Mouse (Mus musculus): ENCODE data around the gene Slamf1.
"Not testable (repeated sequence)": the region's sequence is repeated elsewhere in the genome, so short reads cannot be mapped to it uniquely, and the experiment has no call there.

The Slamf1 gene

DNA sequence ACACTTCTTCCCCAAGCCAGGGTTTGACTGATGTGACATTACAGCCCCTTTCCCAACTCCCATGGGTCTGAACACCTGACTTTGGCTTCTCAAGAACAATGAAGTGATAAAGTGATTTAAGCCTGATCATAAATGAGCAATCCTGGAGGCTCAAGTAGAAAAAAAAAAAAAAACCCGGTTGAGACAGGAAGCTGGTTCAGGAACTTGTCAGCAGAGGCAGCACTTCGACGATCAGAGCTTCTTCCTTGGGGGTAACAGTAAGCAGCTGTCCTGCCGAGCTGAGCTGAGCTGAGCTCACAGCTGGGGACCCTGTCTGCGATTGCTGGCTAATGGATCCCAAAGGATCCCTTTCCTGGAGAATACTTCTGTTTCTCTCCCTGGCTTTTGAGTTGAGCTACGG is at the start of gene Slamf1:
TSS of gene Slamf1 (plus strand) at position 230 of the 400 bp plus-strand sequence.
- DNase-seq, result no peak

DNA sequence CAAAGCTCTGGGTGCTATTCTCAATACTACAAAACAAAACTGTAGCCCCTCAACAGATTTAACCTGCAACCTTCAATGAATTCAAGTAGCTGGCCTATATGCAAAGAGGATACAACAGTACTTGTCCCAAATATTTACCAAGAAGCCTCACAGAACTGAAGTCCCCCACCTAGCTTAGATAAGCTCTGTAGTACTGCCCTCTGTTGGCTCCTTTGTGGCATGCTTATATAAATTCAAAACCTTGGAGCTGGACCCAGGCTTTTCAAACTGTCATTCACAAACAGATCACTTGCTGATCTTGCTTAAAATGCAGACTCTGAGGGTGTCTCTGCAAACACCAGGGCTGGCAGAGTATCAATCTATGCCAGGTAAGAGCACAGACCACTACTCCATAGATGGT is 35.7 kb upstream of the Slamf1 start:
- no peak for DNase-seq

DNA sequence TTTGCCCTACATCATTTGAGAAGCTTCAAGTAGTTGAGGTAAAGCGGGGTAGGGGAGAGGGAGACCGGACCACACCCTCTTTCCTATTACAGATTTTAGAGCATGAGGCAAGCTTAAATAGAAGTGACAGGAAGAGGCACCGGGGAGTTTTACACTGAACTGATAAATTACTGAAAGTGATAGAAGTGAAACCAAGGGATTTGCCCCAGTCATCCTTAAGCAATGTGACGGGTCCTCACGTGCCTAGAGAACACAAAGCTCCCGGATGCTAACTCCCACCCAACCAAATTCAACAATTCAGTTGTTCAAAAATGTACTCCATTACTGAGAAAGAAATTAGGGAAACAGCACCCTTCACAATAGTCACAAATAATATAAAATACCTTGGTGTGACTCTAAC is 32.0 kb upstream of the Slamf1 start:
- no peak for DNase-seq

DNA sequence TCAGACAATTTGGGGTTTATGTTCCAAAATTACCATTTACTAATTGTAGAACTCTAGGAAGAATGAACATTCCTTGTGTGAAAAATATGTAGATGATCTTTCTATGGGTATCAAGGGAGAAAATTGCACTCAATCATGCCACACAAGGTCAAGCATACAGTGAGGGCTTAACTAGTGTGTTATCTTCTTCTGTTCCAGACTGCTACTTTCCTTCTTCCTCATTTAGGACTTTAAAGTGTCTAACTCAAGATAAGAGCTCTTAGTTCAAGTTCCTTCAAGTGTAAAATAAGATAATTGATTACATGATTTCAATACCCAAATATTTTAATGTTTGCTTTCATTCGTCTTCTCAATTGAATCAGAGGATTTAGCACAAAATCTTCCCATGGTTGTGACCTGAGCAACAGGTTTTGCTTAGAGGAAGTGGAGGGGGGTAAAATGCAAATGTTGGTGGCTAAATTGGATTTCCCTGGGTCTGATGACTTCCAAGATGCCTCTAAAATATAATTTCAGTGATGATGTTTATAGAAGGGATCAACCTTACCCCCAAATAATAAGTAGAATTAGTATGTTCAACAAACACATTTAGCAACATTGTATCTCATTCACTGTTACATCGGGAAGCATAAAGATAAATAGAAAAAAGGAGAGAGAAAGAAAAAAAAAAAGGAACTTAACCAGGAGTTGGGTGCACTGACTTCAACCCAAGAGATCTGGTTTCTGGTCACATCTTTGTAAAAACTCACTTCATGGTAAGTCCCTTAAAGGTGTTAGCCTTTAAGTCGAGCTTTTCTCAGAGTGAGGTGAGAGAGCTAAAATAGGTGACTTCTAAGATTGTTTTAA is 18.6 kb upstream of the Slamf1 start:
- no peak for DNase-seq

DNA sequence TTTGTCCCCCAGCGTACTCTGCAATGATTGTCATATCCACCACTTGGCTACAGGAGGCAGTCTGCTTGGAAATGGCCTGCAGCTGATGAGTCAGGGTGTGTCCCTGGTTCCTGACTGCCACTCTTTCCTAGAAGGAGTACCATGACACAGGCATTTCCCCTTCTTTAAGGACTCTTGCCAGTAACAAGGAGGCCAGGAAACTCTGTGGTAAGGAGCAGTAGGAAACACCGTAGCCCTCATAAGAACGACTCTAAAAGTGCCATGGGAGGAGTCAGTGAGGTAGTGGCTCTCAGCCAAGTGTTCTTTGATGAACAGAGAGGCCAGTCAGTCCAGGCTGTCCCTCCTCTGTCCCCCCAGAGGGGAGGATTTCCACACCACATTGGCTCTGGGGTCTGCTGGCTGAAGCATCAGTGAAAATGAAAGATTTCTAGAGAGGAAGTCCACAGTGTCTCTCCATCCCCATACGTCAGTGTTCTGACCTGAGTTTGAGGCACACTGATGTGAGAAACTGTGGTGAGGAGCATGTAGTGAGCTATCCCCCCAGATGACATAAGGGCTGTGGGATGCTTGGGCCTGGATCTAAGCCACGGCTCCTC is 5.0 kb upstream of the Slamf1 start:
- DNase-seq, result no peak

DNA sequence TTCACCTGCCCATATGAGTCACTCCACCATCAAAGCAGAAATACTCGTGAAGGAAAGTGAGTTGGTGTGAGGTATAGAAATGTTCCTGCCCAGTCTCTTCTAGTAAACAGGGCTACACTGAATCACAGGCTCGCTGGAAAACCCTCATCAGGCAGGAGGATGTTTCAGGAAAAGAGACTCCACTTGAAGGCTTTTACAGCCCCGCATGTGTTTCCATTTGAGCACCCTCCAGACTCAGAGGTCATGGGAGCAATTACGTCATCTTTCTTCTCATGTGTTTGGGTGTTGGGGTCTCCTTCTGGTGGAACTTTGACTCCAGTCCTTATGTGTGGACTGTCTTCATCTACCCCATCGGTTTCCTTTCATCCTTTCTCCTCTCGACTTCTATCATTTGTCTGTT is 4.1 kb downstream of the Slamf1 start:
- no peak for DNase-seq

DNA sequence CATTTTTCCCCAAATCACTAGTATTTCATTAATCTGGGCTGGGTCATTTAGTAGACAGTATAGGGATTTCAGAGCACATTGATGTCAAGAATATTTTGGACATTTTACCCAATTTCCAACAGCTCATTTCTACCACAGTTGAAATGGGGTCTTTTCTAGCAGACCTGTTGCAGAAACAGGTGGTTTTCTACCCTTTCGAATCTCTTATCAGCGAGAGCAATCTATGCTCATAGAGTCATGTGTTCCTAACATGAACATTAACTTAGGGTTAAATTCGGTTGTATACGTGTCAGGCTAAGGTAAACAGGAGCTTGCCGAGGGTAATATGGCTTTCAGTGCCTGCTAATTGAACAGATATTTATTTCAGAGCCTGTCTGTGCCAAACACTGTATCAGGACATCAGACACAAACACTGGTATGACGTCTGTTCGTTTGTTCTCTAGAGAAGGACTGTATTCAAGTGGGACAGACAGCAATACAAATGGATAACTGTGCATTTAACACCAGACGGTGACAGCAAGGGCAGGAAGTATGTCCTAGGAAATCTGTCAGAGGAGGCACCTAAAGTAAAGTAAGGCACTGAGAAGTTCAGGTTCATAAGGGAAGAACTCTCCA is 5.3 kb downstream of the Slamf1 start:
- no peak for DNase-seq

DNA sequence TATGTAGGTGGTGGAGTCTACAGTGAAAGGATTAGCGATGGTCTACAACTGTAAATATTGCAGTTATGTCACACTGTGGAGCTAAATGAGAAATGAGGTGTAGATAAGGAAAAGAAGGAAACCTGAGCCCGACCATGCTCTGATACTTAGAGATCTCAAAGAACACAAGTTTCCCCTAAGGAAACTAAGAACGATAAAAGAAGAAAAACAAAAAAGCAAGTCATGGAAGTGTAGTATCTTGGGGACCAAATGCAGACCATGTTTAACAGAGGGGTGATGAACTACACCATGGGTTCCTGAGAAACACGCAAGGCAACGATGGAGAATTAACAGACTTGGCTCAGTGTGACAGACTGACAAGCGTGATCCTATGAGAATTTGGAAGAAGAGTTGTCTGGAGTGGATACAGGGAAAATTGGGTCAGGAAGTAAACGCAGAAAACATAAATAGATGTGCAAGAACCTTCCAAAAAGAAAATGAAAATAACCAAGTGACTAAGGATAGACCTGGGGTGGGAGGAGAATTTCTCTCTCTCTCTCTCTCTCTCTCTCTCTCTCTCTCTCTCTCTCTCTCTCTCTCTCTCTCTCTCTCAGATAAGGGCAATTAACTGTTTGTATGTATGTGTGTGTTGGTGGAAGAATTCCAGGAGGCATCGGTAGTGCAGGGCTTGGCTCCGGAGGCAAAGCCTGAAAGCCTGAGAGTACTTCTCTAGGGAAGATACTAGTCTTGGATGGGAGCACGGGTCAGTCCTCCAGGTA is 6.5 kb downstream of the Slamf1 start:
- DNase-seq, result no peak

DNA sequence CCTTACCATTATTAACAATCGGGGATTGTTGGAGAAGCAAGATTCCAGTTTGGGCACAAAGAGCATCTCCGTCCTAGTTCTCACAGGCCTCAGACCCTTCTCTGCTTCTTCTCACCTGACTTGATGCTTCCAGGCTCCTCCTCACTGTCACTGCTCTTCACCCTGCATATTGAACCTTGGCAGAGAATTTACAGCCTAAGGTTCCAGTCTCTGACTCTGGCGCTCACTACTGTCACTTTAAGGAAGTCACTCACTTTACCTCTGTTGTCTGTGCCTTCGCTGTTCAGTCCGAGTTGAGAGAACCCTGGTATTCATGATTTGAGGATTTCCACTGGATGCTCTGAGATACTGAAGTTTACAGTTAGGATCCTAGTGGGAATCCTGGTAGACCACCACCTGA is 7.3 kb downstream of the Slamf1 start:
- DNase-seq, result no peak

DNA sequence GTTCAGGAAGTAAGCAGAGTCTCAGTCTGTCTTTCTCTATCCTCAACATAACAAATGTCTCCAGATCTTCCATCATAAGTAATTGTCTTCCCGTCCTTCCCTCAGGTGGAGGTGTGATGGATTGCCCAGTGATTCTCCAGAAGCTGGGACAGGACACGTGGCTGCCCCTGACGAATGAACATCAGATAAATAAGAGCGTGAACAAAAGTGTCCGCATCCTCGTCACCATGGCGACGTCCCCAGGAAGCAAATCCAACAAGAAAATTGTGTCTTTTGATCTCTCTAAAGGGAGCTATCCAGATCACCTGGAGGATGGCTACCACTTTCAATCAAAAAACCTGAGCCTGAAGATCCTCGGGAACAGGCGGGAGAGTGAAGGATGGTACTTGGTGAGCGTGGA is 7.8 kb downstream of the Slamf1 start:
- no peak for DNase-seq

DNA sequence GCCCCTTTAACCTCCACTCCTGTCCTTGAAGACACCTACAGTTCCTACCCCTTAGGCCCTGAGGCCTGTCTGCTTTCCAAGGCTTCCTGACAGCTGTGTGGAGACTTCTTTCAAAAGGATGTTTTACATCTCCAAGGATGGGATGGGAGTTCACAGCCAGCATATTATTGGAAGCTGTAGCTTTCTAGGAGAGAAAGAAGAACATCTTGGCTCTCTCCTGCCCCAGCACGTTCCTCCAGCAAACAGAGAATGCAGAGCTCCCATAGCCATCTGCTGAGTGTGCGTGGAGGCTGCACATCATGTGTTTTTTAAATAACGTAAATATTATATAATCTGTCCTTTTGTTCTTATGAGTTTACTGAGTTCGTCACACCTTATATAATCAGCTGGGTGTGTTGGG is 8.9 kb downstream of the Slamf1 start:
- DNase-seq, result no peak

DNA sequence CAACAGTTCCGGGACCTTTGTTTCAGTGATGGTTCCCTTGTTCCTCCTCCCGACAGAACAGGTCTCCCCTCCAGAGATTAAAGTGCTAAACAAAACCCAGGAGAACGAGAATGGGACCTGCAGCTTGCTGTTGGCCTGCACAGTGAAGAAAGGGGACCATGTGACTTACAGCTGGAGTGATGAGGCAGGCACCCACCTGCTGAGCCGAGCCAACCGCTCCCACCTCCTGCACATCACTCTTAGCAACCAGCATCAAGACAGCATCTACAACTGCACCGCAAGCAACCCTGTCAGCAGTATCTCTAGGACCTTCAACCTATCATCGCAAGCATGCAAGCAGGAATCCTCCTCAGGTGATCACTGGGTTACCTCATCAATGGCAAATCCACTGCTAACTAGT is 10.1 kb downstream of the Slamf1 start:
- DNase-seq, result no peak

DNA sequence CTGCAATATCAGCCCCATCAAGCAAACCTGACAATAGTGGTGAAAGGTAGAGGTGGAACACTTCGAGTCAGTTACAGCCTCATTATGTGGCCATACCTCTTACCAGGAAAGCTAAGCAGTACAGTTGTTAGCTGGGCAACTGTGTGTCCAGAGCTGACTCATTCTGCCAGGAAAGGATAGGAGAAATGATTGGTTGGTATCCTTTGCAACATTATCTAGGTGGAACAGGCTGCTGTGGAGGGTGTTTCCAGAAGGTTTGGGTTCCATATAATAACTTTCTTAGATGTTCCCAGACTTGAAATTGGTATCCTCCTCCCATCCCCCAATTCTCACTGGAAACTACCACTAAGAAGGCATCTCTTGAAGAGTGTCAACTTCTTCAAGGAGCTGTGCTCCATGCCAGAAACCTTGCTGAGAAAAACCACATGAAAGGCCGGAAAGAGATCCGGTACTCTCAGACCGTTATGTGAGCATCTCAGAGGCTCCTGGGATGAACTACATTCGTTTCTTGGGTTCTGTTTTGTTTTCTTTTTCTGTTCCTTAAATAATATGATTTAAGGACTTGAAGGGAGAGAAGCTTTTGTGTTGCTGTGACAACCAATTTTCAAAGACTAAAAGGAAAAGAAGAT is 15.5 kb downstream of the Slamf1 start:
- no peak for DNase-seq

DNA sequence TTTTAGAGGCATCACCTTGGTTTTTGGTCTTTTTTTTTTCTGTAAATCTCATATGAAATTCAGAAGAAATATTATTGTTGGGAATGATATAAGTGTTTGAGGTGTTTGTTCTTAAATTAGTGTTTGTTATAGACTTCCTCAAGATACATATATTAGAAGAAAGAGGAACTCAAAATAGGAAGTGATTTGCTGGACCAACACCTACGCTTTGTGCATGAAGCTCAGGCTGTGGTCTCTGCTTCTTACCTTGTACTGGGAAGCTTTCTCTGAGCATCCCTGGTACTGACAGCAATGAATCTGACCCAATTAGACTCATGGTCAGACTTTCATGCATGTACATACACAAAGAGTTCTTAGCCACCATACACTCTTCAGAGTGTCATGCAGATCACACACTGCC is 18.9 kb downstream of the Slamf1 start:
- DNase-seq, result no peak

DNA sequence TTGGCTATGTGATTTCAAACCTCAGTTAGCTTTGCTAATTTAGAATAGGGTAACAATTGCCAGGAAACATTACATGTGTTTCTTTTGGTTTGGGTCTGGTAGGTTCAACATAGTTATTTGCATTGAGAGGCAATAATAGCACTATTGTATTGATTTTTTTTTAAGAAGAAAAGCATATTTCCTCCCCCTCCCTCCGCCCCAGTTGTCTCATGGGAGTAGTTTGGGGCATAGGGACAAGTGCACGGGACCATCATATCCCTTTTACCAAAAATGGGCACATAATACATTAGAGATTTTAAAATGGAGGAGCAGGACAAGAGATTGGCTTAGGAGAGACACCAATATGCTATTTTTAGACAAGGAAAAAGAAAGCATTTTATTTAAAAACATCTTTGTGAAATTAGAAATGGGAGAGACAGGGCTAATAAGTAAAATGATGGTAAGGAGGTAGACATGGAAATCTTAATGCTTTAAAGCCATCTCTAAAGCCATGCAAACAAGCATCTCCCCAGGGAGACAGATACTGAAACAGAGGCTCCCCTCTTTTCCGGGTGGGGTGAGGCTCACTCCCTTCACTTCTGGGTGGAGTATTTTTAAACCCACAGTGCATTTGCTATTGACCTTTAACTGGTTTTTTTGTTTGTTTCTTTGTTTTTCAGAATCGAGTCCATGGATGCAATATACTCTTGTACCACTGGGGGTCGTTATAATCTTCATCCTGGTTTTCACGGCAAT is 20.5 kb downstream of the Slamf1 start:
- DNase-seq, result no peak

DNA sequence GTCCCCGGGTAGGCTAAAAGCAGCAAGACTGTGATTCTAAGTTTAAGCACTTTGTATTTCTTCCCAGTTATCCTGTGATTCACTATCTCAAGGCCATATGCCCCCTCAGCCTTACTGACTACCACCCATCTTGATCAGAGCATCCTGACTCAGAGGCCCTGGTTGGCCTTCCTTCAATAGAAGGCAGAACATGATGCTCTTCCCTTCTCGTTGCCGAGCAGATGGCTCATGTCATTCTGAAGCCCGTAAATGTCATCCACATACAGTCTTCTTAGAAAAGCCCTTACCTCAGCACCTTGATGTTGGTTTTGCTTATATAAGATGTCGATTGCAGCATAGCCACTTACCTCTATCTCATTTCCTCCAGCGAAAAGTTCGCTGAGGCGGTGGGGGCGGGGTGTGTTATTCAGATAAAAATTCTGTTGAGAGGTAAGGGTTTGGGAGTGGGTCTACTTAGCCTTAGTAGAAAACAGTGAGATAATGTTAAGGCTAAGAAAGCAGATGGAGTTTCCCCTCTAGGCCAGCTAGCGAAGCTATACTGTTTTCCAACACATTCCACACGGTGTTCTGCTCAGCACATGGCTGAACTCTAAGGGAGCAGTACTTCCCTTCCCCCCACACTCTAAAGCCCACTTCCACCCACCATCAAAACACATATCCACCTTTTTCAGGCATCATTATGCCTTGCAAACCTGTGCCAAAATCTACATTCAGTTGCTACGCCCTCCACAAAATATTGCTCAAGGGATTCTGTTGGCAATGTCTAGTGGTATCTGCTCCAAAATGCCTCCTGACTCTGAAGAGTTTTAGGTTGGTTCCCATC is 21.7 kb downstream of the Slamf1 start:
- DNase-seq, result no peak

DNA sequence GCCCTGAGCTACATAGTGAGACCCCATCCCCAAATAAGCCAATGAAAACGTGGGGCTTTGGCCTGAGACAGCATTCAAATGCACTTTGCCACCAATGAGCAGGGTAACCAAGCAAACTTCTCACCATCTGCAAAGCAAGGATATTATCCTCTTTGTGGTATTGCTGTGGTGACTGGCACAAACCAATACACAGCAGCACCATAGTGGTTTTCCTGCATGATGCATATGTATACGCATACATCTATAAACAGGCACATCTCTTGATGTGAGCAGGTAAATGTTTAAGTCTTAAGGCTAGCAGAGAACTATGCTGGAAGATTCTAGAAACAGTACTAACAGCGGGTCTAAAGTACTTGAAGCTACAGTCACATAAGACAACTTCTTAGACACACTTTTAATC is 22.5 kb downstream of the Slamf1 start:
- DNase-seq, result no peak

DNA sequence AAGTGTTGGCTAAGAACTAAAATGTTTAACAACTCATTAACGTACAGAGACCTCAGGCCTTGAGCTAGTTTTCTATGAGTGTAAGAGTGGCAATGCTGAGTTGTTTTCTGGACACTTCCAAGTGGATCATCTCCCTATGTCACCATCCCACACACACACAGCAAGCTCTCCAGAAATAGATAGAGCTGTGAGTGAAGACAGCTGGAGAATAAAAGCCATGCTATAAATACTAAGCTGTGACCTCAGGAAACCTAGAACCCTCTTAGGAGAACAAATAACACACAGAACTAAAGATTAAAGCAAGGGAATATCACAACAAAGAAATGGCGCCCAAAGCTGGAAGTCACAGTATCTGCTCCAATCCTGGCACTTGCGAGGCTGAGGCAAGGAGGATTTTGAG is 24.6 kb downstream of the Slamf1 start:
- DNase-seq, result no peak

DNA sequence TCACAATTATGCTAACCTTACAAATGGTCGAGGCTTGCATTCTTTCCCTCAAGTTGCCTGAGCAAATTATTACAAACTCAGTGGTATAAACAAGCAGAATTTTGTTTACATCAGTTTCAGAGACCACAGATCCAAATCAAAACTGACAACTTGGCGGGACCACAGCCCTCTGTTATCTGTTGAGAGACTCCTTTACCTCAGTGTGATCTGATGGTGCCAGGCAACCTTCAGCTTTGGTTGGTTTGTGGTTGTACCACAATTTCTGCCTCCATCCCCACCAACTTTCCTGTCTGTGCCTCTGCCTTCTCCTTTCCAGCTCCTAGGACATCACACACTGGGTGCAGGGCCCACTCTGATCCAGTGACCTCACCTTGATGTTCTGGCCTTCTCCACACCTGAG is 29.3 kb downstream of the Slamf1 start:
- DNase-seq, result no peak

DNA sequence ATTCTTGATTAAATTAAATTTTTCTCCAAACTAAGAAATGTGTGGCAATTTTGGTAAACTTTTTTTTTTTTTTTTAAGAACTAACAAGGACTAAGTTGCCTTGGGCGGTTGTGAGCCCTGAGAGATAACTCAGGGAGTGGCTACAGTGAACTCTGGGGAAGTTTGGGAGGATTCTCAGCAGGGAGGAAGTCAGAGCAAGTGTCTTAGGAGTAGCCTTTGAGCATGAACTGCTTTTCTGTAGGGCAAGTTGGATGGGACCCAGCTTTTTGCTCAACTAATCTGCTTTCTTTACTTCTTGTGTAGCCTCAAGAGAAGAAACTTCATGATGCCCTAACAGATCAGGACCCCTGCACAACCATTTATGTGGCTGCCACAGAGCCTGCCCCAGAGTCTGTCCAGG is 30.9 kb downstream of the Slamf1 start:
- no peak for DNase-seq

DNA sequence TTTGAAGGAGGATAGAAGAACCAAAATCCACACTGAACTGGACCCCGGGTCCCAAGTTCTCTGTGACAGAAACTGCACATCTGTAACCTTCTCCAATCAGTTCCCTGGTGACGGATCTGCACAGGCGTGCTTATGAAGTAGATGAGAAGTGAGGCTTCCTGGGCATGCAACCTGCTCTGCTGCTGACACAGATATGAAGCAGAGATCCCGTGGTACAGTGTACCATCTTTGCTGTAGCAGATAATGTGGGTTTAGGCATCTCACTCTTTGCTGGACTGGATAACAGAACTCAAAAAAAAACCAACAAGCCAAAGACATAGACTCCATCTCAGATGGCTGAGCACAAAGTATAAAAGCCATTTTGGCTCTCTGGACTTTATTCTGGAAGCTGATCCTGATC is 32.7 kb downstream of the Slamf1 start:
- no peak for DNase-seq

DNA sequence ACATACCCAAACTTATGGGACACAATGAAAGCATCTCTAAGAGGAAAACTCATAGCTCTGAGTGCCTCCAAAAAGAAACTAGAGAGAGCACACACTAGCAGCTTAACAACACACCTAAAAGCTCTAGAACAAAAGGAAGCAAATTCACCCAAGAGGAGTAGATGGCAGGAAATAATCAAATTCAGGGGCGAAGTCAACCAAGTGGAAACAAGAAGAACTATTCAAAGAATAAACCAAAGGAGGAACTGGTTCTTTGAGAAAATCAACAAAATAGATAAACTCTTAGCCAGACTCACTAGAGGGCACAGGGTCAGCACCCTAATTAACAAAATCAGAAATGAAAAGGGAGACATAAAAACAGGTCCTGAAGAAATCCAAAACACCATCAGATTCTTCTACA is 44.1 kb downstream of the Slamf1 start:
- DNase-seq, result not testable (repeated sequence)
